In the genomic region with DNA sequence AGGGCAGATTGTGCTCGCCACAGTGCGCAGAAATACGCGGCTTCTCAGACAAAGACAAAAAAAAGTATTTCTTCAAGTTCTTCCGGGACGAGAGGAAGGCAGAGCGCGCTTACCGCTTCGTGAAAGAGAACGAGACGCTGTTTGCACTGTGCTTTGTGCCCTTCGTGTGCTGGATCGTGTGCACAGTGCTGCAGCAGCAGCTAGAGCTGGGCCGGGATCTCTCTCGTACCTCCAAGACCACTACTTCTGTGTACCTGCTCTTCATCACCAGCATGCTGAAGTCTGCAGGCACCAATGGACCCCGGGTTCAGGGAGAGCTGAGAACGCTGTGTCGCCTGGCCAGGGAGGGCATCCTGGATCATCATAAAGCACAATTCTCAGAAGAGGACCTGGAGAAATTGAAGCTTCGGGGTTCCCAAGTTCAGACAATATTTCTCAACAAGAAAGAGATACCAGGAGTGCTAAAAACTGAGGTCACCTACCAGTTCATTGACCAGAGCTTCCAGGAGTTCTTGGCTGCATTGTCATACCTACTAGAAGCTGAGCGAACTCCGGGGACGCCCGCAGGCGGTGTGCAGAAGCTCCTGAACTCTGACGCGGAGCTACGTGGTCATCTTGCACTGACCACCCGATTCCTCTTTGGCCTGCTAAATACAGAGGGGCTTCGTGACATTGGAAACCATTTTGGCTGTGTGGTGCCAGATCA, we compare ENCODE assay signal across 9 mouse cellular contexts. TPM values are rescaled to one million over a fixed set of nuclear protein-coding genes. Genes with fewer than 3 reads are reported as not detected.
DNase-seq lines count a peak whose midpoint lies in the region; ATAC-seq lines count a peak whose summit lies in the region.
"Had no signal": no experiment of that assay in that cellular context is flagged by ENCODE, and none has a peak within 500 bp of the region (broad histone marks: within the 10 kb centered on the region; RNA-seq: fewer than 3 reads in every experiment).

No protein-coding gene starts in this region.

- H3K9ac ChIP-seq in kidney, embryonic 15.5 days: no peak overlapping the region
- no peak overlapping the region for H3K9ac ChIP-seq in embryonic facial prominence, embryonic 14.5 days (ENCODE audit: low read depth, low read length)
- H3K9ac ChIP-seq in intestine, embryonic 14.5 days (ENCODE audit: low read length): peak overlapping the region; percentile 3; the same call in 1 of the 2 replicates

- 22% methylated on average over 30 of the region's 30 CpGs for WGBS in kidney, embryonic 15.5 days
- WGBS in embryonic facial prominence, embryonic 14.5 days: 16% methylated on average over 30 of the region's 30 CpGs
- WGBS in intestine, embryonic 14.5 days: 24% methylated on average over 30 of the region's 30 CpGs

- H3K4me3 ChIP-seq in kidney, embryonic 15.5 days (replicated peaks): peak overlapping the region; percentile 41
- H3K4me3 ChIP-seq in embryonic facial prominence, embryonic 14.5 days (ENCODE audit: low read depth, low read length): peak overlapping the region; percentile 39
- peak overlapping the region; percentile 31 for H3K4me3 ChIP-seq in intestine, embryonic 14.5 days (ENCODE audit: low read depth, low read length)
- H3K4me3 ChIP-seq: erythroblast, embryonic 14.5 days had no signal

- peaks cover 26% of the 10 kb centered on the region for H3K4me1 ChIP-seq in kidney, embryonic 15.5 days
- peaks cover 9% of the 10 kb centered on the region for H3K4me1 ChIP-seq in embryonic facial prominence, embryonic 14.5 days (ENCODE audit: control insufficient read depth, insufficient read depth, low read length)
- peaks cover 3% of the 10 kb centered on the region for H3K4me1 ChIP-seq in intestine, embryonic 14.5 days (replicated peaks; ENCODE audit: control insufficient read depth, insufficient read depth, low read length)

- H3K4me2 ChIP-seq in kidney, embryonic 15.5 days: peak overlapping the region; percentile 74
- peak overlapping the region; percentile 74 for H3K4me2 ChIP-seq in embryonic facial prominence, embryonic 14.5 days (ENCODE audit: low read depth, low read length)
- peak overlapping the region; percentile 59 for H3K4me2 ChIP-seq in intestine, embryonic 14.5 days (ENCODE audit: low read length)

- 0 out of 2 replicates have a peak, but pooled peaks have one; percentile 30 for ATAC-seq in kidney, embryonic 15.5 days (replicated peaks; ENCODE audit: low FRiP score)
- ATAC-seq in embryonic facial prominence, embryonic 14.5 days (ENCODE audit: low read depth): no peak
- ATAC-seq in intestine, embryonic 14.5 days (replicated peaks; ENCODE audit: low FRiP score, low TSS enrichment, low read depth): peak; percentile 31; the same call in 1 of the 2 replicates
- no peak for ATAC-seq in inflammation-experienced regulatory T-cells, adult 6 months

- no peak for DNase-seq in kidney, postnatal 14 days
- no peak for DNase-seq in embryonic facial prominence, embryonic 14.5 days (ENCODE audit: low spot score)
- no peak for DNase-seq in intestine, embryonic 14.5 days (ENCODE audit: low spot score)
- DNase-seq in neural tube, embryonic 10.5 days (ENCODE audit: extremely low spot score, low spot score): peak; percentile 45
- no peak for DNase-seq in ovary, postnatal 36 days (ENCODE audit: low spot score)
- DNase-seq in cerebellum, adult 9-10 months: no peak

- no peaks in the 10 kb centered on the region for H3K9me3 ChIP-seq in kidney, embryonic 15.5 days (replicated peaks)
- no peaks in the 10 kb centered on the region for H3K9me3 ChIP-seq in embryonic facial prominence, embryonic 14.5 days (ENCODE audit: control insufficient read depth, low read length)
- H3K9me3 ChIP-seq in intestine, embryonic 14.5 days (ENCODE audit: control insufficient read depth, low read length): no peaks in the 10 kb centered on the region

- H3K36me3 ChIP-seq in kidney, embryonic 15.5 days: no peaks in the 10 kb centered on the region
- no peaks in the 10 kb centered on the region for H3K36me3 ChIP-seq in embryonic facial prominence, embryonic 14.5 days (ENCODE audit: control insufficient read depth, insufficient read depth, low read length)
- H3K36me3 ChIP-seq in intestine, embryonic 14.5 days (ENCODE audit: control insufficient read depth, insufficient read depth, low read length): no peaks in the 10 kb centered on the region

- 0 out of 2 replicates have a peak overlapping the region, but pooled peaks have one; percentile 13 for H3K27ac ChIP-seq in kidney, embryonic 15.5 days
- H3K27ac ChIP-seq in embryonic facial prominence, embryonic 14.5 days (replicated peaks; ENCODE audit: low read depth, low read length): no peak overlapping the region
- no peak overlapping the region for H3K27ac ChIP-seq in intestine, embryonic 14.5 days (ENCODE audit: low read depth)

- H3K27me3 ChIP-seq in kidney, embryonic 15.5 days: peaks cover 74% of the 10 kb centered on the region
- H3K27me3 ChIP-seq in embryonic facial prominence, embryonic 14.5 days (replicated peaks; ENCODE audit: control insufficient read depth, insufficient read depth, low read length): peaks cover 63% of the 10 kb centered on the region
- H3K27me3 ChIP-seq in intestine, embryonic 14.5 days (replicated peaks; ENCODE audit: control insufficient read depth, insufficient read depth, low read length): peaks cover 51% of the 10 kb centered on the region

RNA-seq across cellular contexts. Expression of gene Nlrp6, which starts 2.5 kb away (rescaled TPM):
- 1.1 and 1.2 TPM in 2 replicates for polyA plus RNA-seq in kidney, embryonic 15.5 days (2015; fragmentation: Nextera tagmentation; extraction: Ambion mirVana)
- polyA plus RNA-seq in embryonic facial prominence, embryonic 14.5 days (2014; fragmentation: Nextera tagmentation; extraction: Ambion mirVana): 0.19 and 0.42 TPM in 2 replicates
- 12.5 and 18.4 TPM in 2 replicates for polyA plus RNA-seq in intestine, embryonic 14.5 days (2014; fragmentation: Nextera tagmentation; extraction: Ambion mirVana)
- polyA plus RNA-seq in inflammation-experienced regulatory T-cells, adult 6 months (2017; shearing (Covaris generic)): not detected
- polyA plus RNA-seq: erythroblast, embryonic 14.5 days had no signal

RNA-seq across cellular contexts. Expression of gene Pgghg, which starts 18.0 kb away (rescaled TPM):
- polyA plus RNA-seq in kidney, embryonic 15.5 days (2015; fragmentation: Nextera tagmentation; extraction: Ambion mirVana): 19.5 and 23.5 TPM in 2 replicates
- polyA plus RNA-seq in embryonic facial prominence, embryonic 14.5 days (2014; fragmentation: Nextera tagmentation; extraction: Ambion mirVana): 22.7 and 25.5 TPM in 2 replicates
- 26.9 and 29.2 TPM in 2 replicates for polyA plus RNA-seq in intestine, embryonic 14.5 days (2014; fragmentation: Nextera tagmentation; extraction: Ambion mirVana)
- polyA plus RNA-seq in inflammation-experienced regulatory T-cells, adult 6 months (2017; shearing (Covaris generic)): 10 to 100 TPM; 16.6 to 22.5 (median 18.2) TPM

RNA-seq across cellular contexts. Expression of gene Cox8b, which starts 23.0 kb away (rescaled TPM):
- polyA plus RNA-seq in kidney, embryonic 15.5 days (2015; fragmentation: Nextera tagmentation; extraction: Ambion mirVana): 3.9 and 4.8 TPM in 2 replicates
- 55.5 and 92.1 TPM in 2 replicates for polyA plus RNA-seq in embryonic facial prominence, embryonic 14.5 days (2014; fragmentation: Nextera tagmentation; extraction: Ambion mirVana)
- polyA plus RNA-seq in intestine, embryonic 14.5 days (2014; fragmentation: Nextera tagmentation; extraction: Ambion mirVana): 0.62 and 0.83 TPM in 2 replicates
- polyA plus RNA-seq in inflammation-experienced regulatory T-cells, adult 6 months (2017; shearing (Covaris generic)): not detected
- polyA plus RNA-seq: erythroblast, embryonic 14.5 days had no signal

RNA-seq across cellular contexts. Expression of gene Ifitm5, which starts 26.9 kb away (rescaled TPM):
- 4.3 and 21.7 TPM in 2 replicates for polyA plus RNA-seq in kidney, embryonic 15.5 days (2015; fragmentation: Nextera tagmentation; extraction: Ambion mirVana)
- 108 and 179 TPM in 2 replicates for polyA plus RNA-seq in embryonic facial prominence, embryonic 14.5 days (2014; fragmentation: Nextera tagmentation; extraction: Ambion mirVana)
- polyA plus RNA-seq in intestine, embryonic 14.5 days (2014; fragmentation: Nextera tagmentation; extraction: Ambion mirVana): 0.94 and 2.3 TPM in 2 replicates
- polyA plus RNA-seq in inflammation-experienced regulatory T-cells, adult 6 months (2017; shearing (Covaris generic)): under 1 TPM in 1 of 3 experiments, not detected in 2; 0.46 TPM
- polyA plus RNA-seq: erythroblast, embryonic 14.5 days had no signal

RNA-seq across cellular contexts. Expression of gene Gm45717, which starts 32.5 kb away (rescaled TPM):
- 0.39 TPM in 1 of 2 replicates, not detected in the other for polyA plus RNA-seq in kidney, embryonic 15.5 days (2015; fragmentation: Nextera tagmentation; extraction: Ambion mirVana)
- polyA plus RNA-seq in embryonic facial prominence, embryonic 14.5 days (2014; fragmentation: Nextera tagmentation; extraction: Ambion mirVana): 0.89 TPM in 1 of 2 replicates, not detected in the other
- polyA plus RNA-seq in intestine, embryonic 14.5 days (2014; fragmentation: Nextera tagmentation; extraction: Ambion mirVana): 0.81 TPM in 1 of 2 replicates, not detected in the other
- polyA plus RNA-seq in inflammation-experienced regulatory T-cells, adult 6 months (2017; shearing (Covaris generic)): not detected
- polyA plus RNA-seq: erythroblast, embryonic 14.5 days had no signal

Comparison
In these comparisons a context has a peak if more than half of its experiments do, and no peak if none do; other contexts are left out.
1. ATAC-seq: peak in kidney, embryonic 15.5 days (single experiment) and intestine, embryonic 14.5 days (single experiment); none in embryonic facial prominence, embryonic 14.5 days (single experiment) and inflammation-experienced regulatory T-cells, adult 6 months (single experiment).
2. Peak in every context shown above with its lines, with median percentiles within 50 percentile points of each other: H3K4me2 ChIP-seq and H3K4me3 ChIP-seq.